Mouse (Mus musculus): ENCODE measurements at regions not wholly inside any gene's neighbourhood (a gene's known extent, or its start where the extent isn't known, plus 50 kb on each side); places are given as distances from the start of the nearest gene placed in this dataset.

- Histone ChIP-seq H3K27me3 (ENCODE audit: control insufficient read depth, insufficient read depth, low read length) (no peaks in the 10 kb centered on the region), H3K27ac (replicated peaks in 1 of 2; ENCODE audit: control insufficient read depth in 1 of 2, insufficient read depth in 1 of 2, low read depth in 2 of 2, low read length in 2 of 2) (peak overlapping the region; percentile 42 to 49; a peak in 2 of 4 replicates), H3K9me3 (ENCODE audit: control insufficient read depth, low read length) (no peaks in the 10 kb centered on the region), H3K36me3 (ENCODE audit: control insufficient read depth, insufficient read depth, low read length) (no peaks in the 10 kb centered on the region), H3K4me3 (ENCODE audit: control insufficient read depth in 1 of 2, insufficient read depth in 1 of 2, low read depth in 1 of 2, low read length in 2 of 2) (no peak overlapping the region), H3K9ac (ENCODE audit: low read length) (no peak overlapping the region), H3K4me2 (ENCODE audit: low read length) (0 out of 2 replicates have a peak overlapping the region, but pooled peaks have one; percentile 16), H3K4me1 (ENCODE audit: control insufficient read depth in 2 of 2, insufficient read depth in 2 of 2, low read length in 2 of 2) (peaks cover 0 to 9% of the 10 kb centered on the region in 2 experiments; a peak in 2 of 4 replicates)
- 34% methylated on average over 3 of the region's 3 CpGs for WGBS
- no peak for ATAC-seq (ENCODE audit: insufficient number of reproducible peaks, insufficient read depth, low FRiP score, low read depth)
Observed at GRCm38 (mm10) chr10:16589399-16589798, 1133.6 kb upstream of the Cited2 start.

GRCm38 (mm10) chr10:16592870-16593269 is 1130.1 kb upstream of the Cited2 start:
- Histone ChIP-seq H3K9me3 (ENCODE audit: control insufficient read depth, low read length) (no peaks in the 10 kb centered on the region), H3K36me3 (ENCODE audit: control insufficient read depth, insufficient read depth, low read length) (no peaks in the 10 kb centered on the region), H3K27me3 (ENCODE audit: control insufficient read depth, insufficient read depth, low read length) (no peaks in the 10 kb centered on the region), H3K4me1 (ENCODE audit: control insufficient read depth in 2 of 2, insufficient read depth in 2 of 2, low read length in 2 of 2) (peaks cover 0 to 9% of the 10 kb centered on the region in 2 experiments; a peak in 2 of 4 replicates), H3K4me2 (ENCODE audit: low read length) (no peak overlapping the region), H3K27ac (replicated peaks in 1 of 2; ENCODE audit: control insufficient read depth in 1 of 2, insufficient read depth in 1 of 2, low read depth in 2 of 2, low read length in 2 of 2) (no peak overlapping the region), H3K4me3 (ENCODE audit: control insufficient read depth in 1 of 2, insufficient read depth in 1 of 2, low read depth in 1 of 2, low read length in 2 of 2) (no peak overlapping the region), H3K9ac (ENCODE audit: low read length) (no peak overlapping the region)
- 83% methylated on average over 4 of the region's 4 CpGs for WGBS
- ATAC-seq (ENCODE audit: insufficient number of reproducible peaks, insufficient read depth, low FRiP score, low read depth): no peak

GRCm38 (mm10) chr10:16600041-16600440 is 1123.0 kb upstream of the Cited2 start:
- no peak overlapping the region for H3K9ac ChIP-seq (ENCODE audit: low read length)
- no peak overlapping the region for H3K4me2 ChIP-seq (ENCODE audit: low read length)
- H3K27ac ChIP-seq (replicated peaks in 1 of 2; ENCODE audit: control insufficient read depth in 1 of 2, insufficient read depth in 1 of 2, low read depth in 2 of 2, low read length in 2 of 2): no peak overlapping the region
- no peaks in the 10 kb centered on the region for H3K36me3 ChIP-seq (ENCODE audit: control insufficient read depth, insufficient read depth, low read length)
- no peak for ATAC-seq (ENCODE audit: insufficient number of reproducible peaks, insufficient read depth, low FRiP score, low read depth)
- H3K27me3 ChIP-seq (ENCODE audit: control insufficient read depth, insufficient read depth, low read length): no peaks in the 10 kb centered on the region
- no peaks in the 10 kb centered on the region for H3K4me1 ChIP-seq (ENCODE audit: control insufficient read depth in 2 of 2, insufficient read depth in 2 of 2, low read length in 2 of 2)
- 85% methylated on average over 1 of the region's 1 CpGs for WGBS
- no peaks in the 10 kb centered on the region for H3K9me3 ChIP-seq (ENCODE audit: control insufficient read depth, low read length)
- no peak overlapping the region for H3K4me3 ChIP-seq (ENCODE audit: control insufficient read depth in 1 of 2, insufficient read depth in 1 of 2, low read depth in 1 of 2, low read length in 2 of 2)

GRCm38 (mm10) chr10:16600551-16601224 is 1122.3 kb upstream of the Cited2 start:
- ATAC-seq (ENCODE audit: insufficient number of reproducible peaks, insufficient read depth, low FRiP score, low read depth): no peak

GRCm38 (mm10) chr10:16601225-16601595 is 1121.8 kb upstream of the Cited2 start:
- WGBS: 45% methylated on average over 1 of the region's 1 CpGs
- H3K36me3 ChIP-seq (ENCODE audit: control insufficient read depth, insufficient read depth, low read length): no peaks in the 10 kb centered on the region
- no peak overlapping the region for H3K27ac ChIP-seq (replicated peaks in 1 of 2; ENCODE audit: control insufficient read depth in 1 of 2, insufficient read depth in 1 of 2, low read depth in 2 of 2, low read length in 2 of 2)
- no peaks in the 10 kb centered on the region for H3K27me3 ChIP-seq (ENCODE audit: control insufficient read depth, insufficient read depth, low read length)
- H3K4me1 ChIP-seq (ENCODE audit: control insufficient read depth in 2 of 2, insufficient read depth in 2 of 2, low read length in 2 of 2): no peaks in the 10 kb centered on the region
- H3K9ac ChIP-seq (ENCODE audit: low read length): no peak overlapping the region
- no peak overlapping the region for H3K4me2 ChIP-seq (ENCODE audit: low read length)
- no peak overlapping the region for H3K4me3 ChIP-seq (ENCODE audit: control insufficient read depth in 1 of 2, insufficient read depth in 1 of 2, low read depth in 1 of 2, low read length in 2 of 2)
- ATAC-seq (ENCODE audit: insufficient number of reproducible peaks, insufficient read depth, low FRiP score, low read depth): no peak
- H3K9me3 ChIP-seq (ENCODE audit: control insufficient read depth, low read length): no peaks in the 10 kb centered on the region

More at GRCm38 (mm10) chr10:16600551-16601224, 1122.3 kb upstream of the Cited2 start:
- 78% methylated on average over 10 of the region's 10 CpGs for WGBS
- Histone ChIP-seq H3K27ac (replicated peaks in 1 of 2; ENCODE audit: control insufficient read depth in 1 of 2, insufficient read depth in 1 of 2, low read depth in 2 of 2, low read length in 2 of 2) (no peak overlapping the region), H3K4me1 (ENCODE audit: control insufficient read depth in 2 of 2, insufficient read depth in 2 of 2, low read length in 2 of 2) (no peaks in the 10 kb centered on the region), H3K9ac (ENCODE audit: low read length) (no peak overlapping the region), H3K4me3 (ENCODE audit: control insufficient read depth in 1 of 2, insufficient read depth in 1 of 2, low read depth in 1 of 2, low read length in 2 of 2) (no peak overlapping the region), H3K9me3 (ENCODE audit: control insufficient read depth, low read length) (no peaks in the 10 kb centered on the region), H3K4me2 (ENCODE audit: low read length) (no peak overlapping the region), H3K36me3 (ENCODE audit: control insufficient read depth, insufficient read depth, low read length) (no peaks in the 10 kb centered on the region), H3K27me3 (ENCODE audit: control insufficient read depth, insufficient read depth, low read length) (no peaks in the 10 kb centered on the region)

GRCm38 (mm10) chr10:16608339-16608738 is 1114.7 kb upstream of the Cited2 start:
- WGBS: 79% methylated on average over 3 of the region's 3 CpGs
- Histone ChIP-seq H3K4me3 (ENCODE audit: control insufficient read depth in 1 of 2, insufficient read depth in 1 of 2, low read depth in 1 of 2, low read length in 2 of 2) (no peak overlapping the region), H3K4me2 (ENCODE audit: low read length) (no peak overlapping the region), H3K27me3 (ENCODE audit: control insufficient read depth, insufficient read depth, low read length) (no peaks in the 10 kb centered on the region), H3K9ac (ENCODE audit: low read length) (no peak overlapping the region), H3K27ac (replicated peaks in 1 of 2; ENCODE audit: control insufficient read depth in 1 of 2, insufficient read depth in 1 of 2, low read depth in 2 of 2, low read length in 2 of 2) (no peak overlapping the region), H3K36me3 (ENCODE audit: control insufficient read depth, insufficient read depth, low read length) (no peaks in the 10 kb centered on the region), H3K4me1 (ENCODE audit: control insufficient read depth in 2 of 2, insufficient read depth in 2 of 2, low read length in 2 of 2) (no peaks in the 10 kb centered on the region), H3K9me3 (ENCODE audit: control insufficient read depth, low read length) (no peaks in the 10 kb centered on the region)
- no peak for ATAC-seq (ENCODE audit: insufficient number of reproducible peaks, insufficient read depth, low FRiP score, low read depth)

GRCm38 (mm10) chr10:16618752-16619151 is 1104.3 kb upstream of the Cited2 start:
- Histone ChIP-seq H3K27me3 (ENCODE audit: control insufficient read depth, insufficient read depth, low read length) (no peaks in the 10 kb centered on the region), H3K9me3 (ENCODE audit: control insufficient read depth, low read length) (no peaks in the 10 kb centered on the region), H3K4me1 (ENCODE audit: control insufficient read depth in 2 of 2, insufficient read depth in 2 of 2, low read length in 2 of 2) (no peaks in the 10 kb centered on the region), H3K4me2 (ENCODE audit: low read length) (no peak overlapping the region), H3K9ac (ENCODE audit: low read length) (no peak overlapping the region), H3K4me3 (ENCODE audit: control insufficient read depth in 1 of 2, insufficient read depth in 1 of 2, low read depth in 1 of 2, low read length in 2 of 2) (no peak overlapping the region), H3K36me3 (ENCODE audit: control insufficient read depth, insufficient read depth, low read length) (no peaks in the 10 kb centered on the region), H3K27ac (replicated peaks in 1 of 2; ENCODE audit: control insufficient read depth in 1 of 2, insufficient read depth in 1 of 2, low read depth in 2 of 2, low read length in 2 of 2) (no peak overlapping the region)
- 82% methylated on average over 2 of the region's 2 CpGs for WGBS
- no peak for ATAC-seq (ENCODE audit: insufficient number of reproducible peaks, insufficient read depth, low FRiP score, low read depth)

GRCm38 (mm10) chr10:16619584-16619983 is 1103.4 kb upstream of the Cited2 start:
- Histone ChIP-seq H3K27ac (replicated peaks in 1 of 2; ENCODE audit: control insufficient read depth in 1 of 2, insufficient read depth in 1 of 2, low read depth in 2 of 2, low read length in 2 of 2) (no peak overlapping the region), H3K36me3 (ENCODE audit: control insufficient read depth, insufficient read depth, low read length) (no peaks in the 10 kb centered on the region), H3K4me3 (ENCODE audit: control insufficient read depth in 1 of 2, insufficient read depth in 1 of 2, low read depth in 1 of 2, low read length in 2 of 2) (no peak overlapping the region), H3K4me2 (ENCODE audit: low read length) (no peak overlapping the region), H3K4me1 (ENCODE audit: control insufficient read depth in 2 of 2, insufficient read depth in 2 of 2, low read length in 2 of 2) (no peaks in the 10 kb centered on the region), H3K9ac (ENCODE audit: low read length) (no peak overlapping the region), H3K9me3 (ENCODE audit: control insufficient read depth, low read length) (no peaks in the 10 kb centered on the region), H3K27me3 (ENCODE audit: control insufficient read depth, insufficient read depth, low read length) (no peaks in the 10 kb centered on the region)
- WGBS: 92% methylated on average over 2 of the region's 2 CpGs
- no peak for ATAC-seq (ENCODE audit: insufficient number of reproducible peaks, insufficient read depth, low FRiP score, low read depth)

All from heart, embryonic 14.5 days (tissue).